Mouse (Mus musculus): ENCODE results near the gene Cd2. TPM values are rescaled to one million over a fixed set of nuclear protein-coding genes. Genes with fewer than 3 reads are reported as not detected.

The Cd2 gene
- total RNA-seq, 2 experiments from 2014 or later: not detected

DNA sequence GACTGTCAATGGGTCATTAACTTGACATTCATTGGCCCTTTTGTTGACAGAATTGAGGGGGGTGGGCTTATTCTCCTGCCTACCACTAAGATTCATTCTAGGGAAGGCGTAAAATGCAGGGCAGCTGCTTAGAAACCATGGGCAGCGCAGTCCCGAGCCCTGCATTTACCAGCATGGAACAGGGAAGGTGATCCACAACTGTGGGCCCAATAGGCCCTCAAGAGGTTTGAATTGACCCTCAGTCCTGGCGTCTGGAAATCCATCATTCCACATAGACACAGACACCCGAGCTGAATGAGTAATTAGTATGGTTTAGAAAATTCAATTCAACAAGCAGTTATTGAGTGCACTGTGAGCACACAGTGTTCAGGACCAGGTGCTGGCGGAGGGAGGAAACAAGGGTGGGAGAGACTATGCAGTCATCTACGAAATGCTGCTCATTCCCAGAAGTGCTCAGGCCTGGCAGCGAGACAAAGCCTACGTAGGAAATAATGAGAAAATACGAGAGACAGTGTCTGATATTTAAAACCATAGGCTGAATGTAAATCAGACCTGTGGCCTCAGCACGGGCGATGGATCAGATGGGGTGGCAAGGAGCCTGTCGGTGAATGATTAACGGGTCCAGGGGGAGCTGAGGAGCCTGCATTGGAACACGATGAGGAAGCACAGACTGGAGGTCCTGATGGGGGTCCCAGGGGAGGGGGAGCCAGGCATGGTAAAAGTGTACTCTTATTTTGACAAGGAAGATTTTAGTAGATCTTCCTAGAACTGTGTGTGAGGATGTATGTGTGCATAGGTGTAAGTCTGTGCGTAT lies 50.5 kb downstream of the Cd2 start:
- DNase-seq (ENCODE audit: low spot score in 2 of 2): no peak
- intact Hi-C loops (cut with DNase I): no loop called here

DNA sequence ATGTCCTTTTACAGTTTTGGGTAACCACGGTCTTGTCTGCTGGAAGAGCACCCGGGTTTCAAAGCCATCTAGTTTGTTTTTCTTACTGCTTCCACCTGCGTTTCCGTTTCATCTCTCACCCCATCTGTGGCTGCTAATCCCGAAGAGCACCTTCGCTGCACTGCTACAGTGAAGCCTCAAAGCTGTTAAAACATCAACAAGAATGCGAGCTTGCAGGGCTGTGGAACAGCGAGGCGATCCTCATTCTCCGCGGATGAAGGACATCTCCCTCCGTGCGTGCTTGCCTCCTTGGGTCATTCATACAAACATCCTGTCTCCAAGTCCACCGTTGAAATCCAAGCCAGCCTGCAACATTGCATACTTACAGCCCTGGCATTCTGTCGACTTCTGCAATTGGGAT lies 51.5 kb downstream of the Cd2 start:
- intact Hi-C loops (cut with DNase I): no loop called here
- DNase-seq (ENCODE audit: low spot score in 2 of 2): no peak

DNA sequence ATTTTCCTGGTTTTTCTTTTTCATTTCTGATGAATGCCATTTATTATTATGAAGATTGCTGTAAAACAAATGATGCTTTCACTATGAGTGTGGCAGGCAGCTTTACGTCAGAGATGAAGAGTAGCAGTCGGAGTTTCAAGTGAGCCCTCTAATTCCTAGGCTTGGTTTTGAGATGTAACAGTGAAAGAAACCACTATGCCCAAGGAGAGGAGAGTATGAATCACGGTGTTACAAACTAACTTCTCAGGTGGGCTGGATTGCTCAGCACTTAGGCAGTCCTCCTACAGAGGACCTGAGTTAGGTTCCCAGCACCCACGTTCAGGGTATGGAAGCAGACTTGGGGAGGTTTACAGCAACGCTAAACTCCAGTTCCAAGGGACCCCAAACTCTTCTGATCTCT lies 52.4 kb downstream of the Cd2 start:
- DNase-seq (ENCODE audit: low spot score in 2 of 2): no peak
- intact Hi-C loops (cut with DNase I): no loop called here

DNA sequence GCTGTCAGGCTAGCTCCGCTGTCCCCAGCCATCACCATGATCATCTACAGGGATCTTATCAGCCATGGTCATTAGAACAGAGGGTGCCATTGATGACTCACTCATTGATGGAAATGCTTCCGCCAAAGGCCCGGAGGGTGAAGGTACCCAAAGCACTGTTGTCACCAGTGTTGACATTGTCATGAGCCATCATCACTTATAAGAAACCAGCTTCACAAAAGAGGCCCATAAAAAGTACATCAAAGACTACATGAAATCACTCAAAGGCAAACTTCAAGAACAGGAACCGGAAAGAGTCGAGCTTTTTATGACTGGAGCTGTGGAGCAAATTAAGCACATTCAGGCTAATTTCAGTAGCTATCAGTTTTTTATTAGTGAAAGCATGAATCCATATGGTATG lies 54.3 kb downstream of the Cd2 start:
- intact Hi-C loops (cut with DNase I): no loop called here
- no peak for DNase-seq (ENCODE audit: low spot score in 2 of 2)

DNA sequence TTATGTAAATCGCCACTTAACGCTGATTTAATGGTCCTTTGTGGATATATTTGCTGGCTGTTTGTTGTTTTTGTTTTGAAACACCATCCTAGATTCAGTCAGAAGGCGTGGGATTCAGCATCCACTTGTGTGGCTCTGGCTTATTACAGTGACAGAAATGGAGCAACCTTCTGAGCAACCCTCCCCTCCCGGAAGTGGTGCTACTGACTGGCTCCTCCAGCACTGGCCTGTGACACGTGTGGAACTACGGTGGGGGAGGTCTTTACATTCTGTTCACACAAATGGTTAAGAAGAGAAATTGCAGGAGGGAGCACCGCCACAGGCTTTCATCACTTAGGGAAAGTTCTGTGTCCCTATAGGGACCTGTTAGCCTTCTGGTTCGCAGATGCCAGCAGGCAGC lies 55.2 kb downstream of the Cd2 start:
- no peak for DNase-seq (ENCODE audit: low spot score in 2 of 2)
- intact Hi-C loops (cut with DNase I): no loop called here

DNA sequence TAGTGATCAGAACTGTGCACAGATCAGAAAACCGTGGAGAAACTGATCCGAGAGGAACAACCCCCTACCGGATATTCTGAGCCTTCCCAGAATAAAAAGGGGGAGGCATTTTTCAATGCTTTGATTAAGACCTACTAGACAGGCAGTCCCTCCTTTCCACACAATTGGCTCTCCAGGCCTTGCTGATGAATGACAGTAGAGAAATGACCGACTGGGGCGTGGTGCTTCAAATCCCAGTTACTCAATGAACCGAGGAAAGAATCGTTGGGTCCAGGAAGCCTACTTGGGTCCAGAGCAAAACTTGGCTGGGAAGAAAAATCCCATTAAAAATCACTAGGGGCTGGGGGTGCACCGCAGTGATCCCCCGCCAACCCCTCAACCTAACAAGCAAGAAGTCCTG lies 57.5 kb downstream of the Cd2 start:
- intact Hi-C loops (cut with DNase I): no loop called here
- DNase-seq (ENCODE audit: low spot score in 2 of 2): no peak

DNA sequence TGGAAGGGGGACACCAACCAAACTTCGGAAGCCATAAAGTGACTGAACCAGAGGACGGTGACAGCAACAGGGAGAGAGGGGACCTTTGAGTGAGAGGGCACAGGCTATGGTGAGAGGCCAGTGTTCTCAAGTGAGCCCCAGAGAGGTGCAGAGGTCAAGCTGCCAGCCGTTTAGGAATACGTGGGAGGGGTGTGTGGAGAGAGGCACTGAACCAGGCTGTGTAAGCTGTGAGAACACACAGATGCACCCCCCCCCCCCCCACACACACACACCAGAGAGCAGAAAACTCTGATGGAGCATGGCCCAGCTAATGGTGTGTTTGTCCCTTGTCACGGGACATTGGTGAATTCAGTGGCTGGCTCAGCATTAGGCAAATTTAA lies 58.2 kb downstream of the Cd2 start:
- intact Hi-C loops (cut with DNase I): no loop called here
- DNase-seq (ENCODE audit: low spot score in 2 of 2): no peak

DNA sequence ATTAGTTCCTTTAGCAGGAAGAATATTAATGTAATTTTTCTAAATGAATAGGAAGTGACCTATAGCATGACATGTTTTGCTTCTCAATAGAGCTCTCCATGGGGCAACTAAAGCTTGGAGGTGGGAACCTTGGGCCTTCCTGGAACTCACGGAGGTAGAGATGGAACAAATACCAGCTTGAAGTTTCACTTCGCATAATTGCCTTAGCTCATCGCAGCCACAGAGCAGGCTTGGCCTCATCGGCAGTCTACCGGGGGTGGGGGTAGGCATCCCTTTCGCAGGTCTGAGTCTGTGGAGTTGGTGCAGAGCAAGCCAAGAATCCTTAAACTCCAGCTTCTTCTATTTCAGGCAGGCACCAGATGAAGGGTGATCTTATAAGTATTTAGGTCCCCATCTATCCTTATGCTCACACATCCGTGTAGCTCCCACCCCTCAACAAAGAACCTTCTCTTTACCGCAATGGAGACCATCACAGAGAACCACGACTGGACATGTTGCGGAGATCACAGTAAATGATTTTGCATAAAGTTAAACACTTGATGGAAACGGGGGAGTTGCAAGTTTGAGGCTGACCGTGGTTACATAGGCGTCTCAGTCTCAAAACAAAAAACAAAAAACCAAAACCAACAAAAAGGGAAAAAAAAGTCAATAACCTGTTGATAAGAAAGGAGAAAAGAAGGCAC lies 58.7 kb downstream of the Cd2 start:
- DNase-seq (ENCODE audit: low spot score in 2 of 2): no peak
- intact Hi-C loops (cut with DNase I): no loop called here

DNA sequence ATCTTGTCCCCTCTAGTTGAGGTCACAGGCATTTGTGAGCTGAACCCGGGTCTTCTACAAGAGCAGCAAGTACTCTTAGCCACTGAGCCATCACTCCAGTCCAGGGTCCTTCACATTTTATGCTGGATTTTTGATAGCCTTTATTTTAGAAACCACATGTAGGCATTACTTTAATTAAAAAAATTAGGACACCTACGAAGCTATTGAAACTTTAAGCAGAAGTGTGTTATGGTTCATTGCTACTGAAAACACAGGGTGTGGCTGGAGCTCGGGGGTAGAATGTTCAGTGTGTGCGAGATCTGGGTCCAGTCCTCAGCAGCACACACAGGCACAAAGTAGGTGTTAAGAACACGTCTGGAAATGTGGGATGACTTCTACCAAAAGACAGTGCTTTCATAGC lies 59.7 kb downstream of the Cd2 start:
- intact Hi-C loops (cut with DNase I): no loop called here
- DNase-seq (ENCODE audit: low spot score in 2 of 2): no peak

Other genes with a start within 250 kb of the Cd2 start
- 10 to 100 TPM; 39.0 to 42.1 TPM for gene Ptgfrn, start 177.7 kb downstream of the Cd2 start, total RNA-seq (2021)
- 10 to 100 TPM; 21.4 to 22.0 TPM for gene Igsf3, start 89.1 kb upstream of the Cd2 start, total RNA-seq (2021)

Data from left cerebral cortex, postnatal 25 days (tissue).